Mouse (Mus musculus) MEL (cell line): ENCODE data around the gene Crk. TPM values are rescaled to one million over a fixed set of nuclear protein-coding genes. Genes with fewer than 3 reads are reported as not detected.

Experiments used
- DNase-seq: peaks from one replicate; pipeline ENCODE4 v3.0.0; 2011; ENCODE audit warnings: low read depth, low spot score
- H3K27ac ChIP-seq: 2 replicates; pipeline ENCODE4 v1.5.1; 2012; ENCODE audit warnings: low read depth, mild to moderate bottlenecking, control low read depth, low read length, moderate library complexity; ENCODE audit not compliant: control insufficient read depth
- H3K27me3 ChIP-seq, 2 experiments: fragments of 150-350 bp in 1 of 2; sonication (generic) in 1 of 2; 2 replicates each; pipeline ENCODE4 v1.6.1; 2012; ENCODE audit warnings: low read length in 2 of 2, mild to moderate bottlenecking in 2 of 2, improper control_type of control experiment in 1 of 2, moderate library complexity in 1 of 2; ENCODE audit not compliant: insufficient read depth in 2 of 2, control insufficient read depth in 1 of 2
- H3K36me3 ChIP-seq, 2 experiments: 2 replicates each; pipeline ENCODE4 v1.6.1; 2012 to 2014; ENCODE audit warnings: low read length in 2 of 2, improper control_type of control experiment in 1 of 2, inconsistent platforms in 1 of 2, mild to moderate bottlenecking in 1 of 2; ENCODE audit not compliant: insufficient read depth in 2 of 2, control insufficient read depth in 1 of 2
- H3K4me1 ChIP-seq, 2 experiments: fragments of 150-350 bp in 1 of 2; sonication (generic) in 1 of 2; 2 replicates each; pipeline ENCODE4 v1.6.1; 2012; ENCODE audit warnings: low read length in 2 of 2, improper control_type of control experiment in 1 of 2, mild to moderate bottlenecking in 1 of 2; ENCODE audit not compliant: insufficient read depth in 2 of 2, control insufficient read depth in 1 of 2
- H3K4me3 ChIP-seq, 2 experiments: fragments of 150-350 bp in 1 of 2; sonication (generic) in 1 of 2; 2 replicates each; pipeline ENCODE4 v1.5.1; 2012; ENCODE audit warnings: low read depth in 2 of 2, low read length in 2 of 2, mild to moderate bottlenecking in 2 of 2, moderate library complexity in 2 of 2, control low read depth in 1 of 2, improper control_type of control experiment in 1 of 2; ENCODE audit not compliant: control insufficient read depth in 1 of 2, insufficient read depth in 1 of 2
- H3K79me2 ChIP-seq: 2 replicates; pipeline ENCODE4 v1.6.1; 2012; ENCODE audit warnings: mild to moderate bottlenecking, low read length, moderate library complexity; ENCODE audit not compliant: control insufficient read depth, poor library complexity, insufficient read depth
- H3K9ac ChIP-seq: 2 replicates; pipeline ENCODE4 v1.6.1; 2012; ENCODE audit warnings: low read depth, mild to moderate bottlenecking, control low read depth, low read length, moderate library complexity; ENCODE audit not compliant: control insufficient read depth, poor library complexity, severe bottlenecking
- H3K9me3 ChIP-seq: fragments of 150-350 bp; sonication (generic); replicated peaks from 2 replicates; pipeline ENCODE4 v1.6.1; 2012; ENCODE audit warnings: mild to moderate bottlenecking, low read length, improper control_type of control experiment, moderate library complexity; ENCODE audit not compliant: insufficient read depth
- BHLHE40 ChIP-seq: IDR thresholded peaks from 2 replicates; pipeline ENCODE4 v1.6.1; 2012; ENCODE audit warnings: low read depth, mild to moderate bottlenecking, inconsistent platforms, low read length, improper control_type of control experiment, borderline replicate concordance
- CHD1 ChIP-seq: IDR thresholded peaks from 2 replicates; pipeline ENCODE4 v1.6.1; 2012; ENCODE audit warnings: low read depth, mild to moderate bottlenecking, inconsistent platforms, low read length, improper control_type of control experiment
- EP300 ChIP-seq, 2 experiments: IDR thresholded peaks; 2 replicates each; pipeline ENCODE4 v1.6.1; 2011; ENCODE audit warnings: improper control_type of control experiment in 2 of 2, low read length in 2 of 2, low read depth in 1 of 2, mild to moderate bottlenecking in 1 of 2
- ETS1 ChIP-seq: IDR thresholded peaks from 2 replicates; pipeline ENCODE4 v1.6.1; 2012; ENCODE audit warnings: low read depth, mild to moderate bottlenecking, inconsistent platforms, low read length, improper control_type of control experiment, moderate library complexity
- GATA1 ChIP-seq: IDR thresholded peaks from 2 replicates; pipeline ENCODE4 v1.6.1; 2011; ENCODE audit warnings: low read depth, low read length, improper control_type of control experiment
- HCFC1 ChIP-seq: IDR thresholded peaks from 2 replicates; pipeline ENCODE4 v1.6.1; 2012; ENCODE audit warnings: low read depth, mild to moderate bottlenecking, inconsistent platforms, low read length, improper control_type of control experiment, moderate library complexity
- KAT2A ChIP-seq: conservative IDR thresholded peaks from 2 replicates; pipeline ENCODE4 v1.6.1; 2012; ENCODE audit warnings: low read depth, low read length, improper control_type of control experiment, inconsistent platforms
- MAX ChIP-seq: IDR thresholded peaks from 2 replicates; pipeline ENCODE4 v1.6.1; 2011; ENCODE audit warnings: low read length, improper control_type of control experiment
- MAZ ChIP-seq: IDR thresholded peaks from 2 replicates; pipeline ENCODE4 v1.6.1; 2012; ENCODE audit warnings: low read depth, mild to moderate bottlenecking, inconsistent platforms, low read length, improper control_type of control experiment
- MYB ChIP-seq: IDR thresholded peaks from 2 replicates; pipeline ENCODE4 v1.6.1; 2011; ENCODE audit warnings: mild to moderate bottlenecking, low read depth, low read length, improper control_type of control experiment
- NELFE ChIP-seq: IDR thresholded peaks from 2 replicates; pipeline ENCODE4 v1.6.1; 2011; ENCODE audit warnings: low read depth, low read length, improper control_type of control experiment
- POLR2A ChIP-seq, 2 experiments: IDR thresholded peaks; 2 replicates each; pipeline ENCODE4 v1.6.1; 2011 to 2012; ENCODE audit warnings: low read length in 2 of 2, mild to moderate bottlenecking in 2 of 2, control low read depth in 1 of 2, improper control_type of control experiment in 1 of 2, low read depth in 1 of 2, moderate library complexity in 1 of 2; ENCODE audit not compliant: control insufficient read depth in 1 of 2, insufficient read depth in 1 of 2, poor library complexity in 1 of 2
- POLR2AphosphoS5 ChIP-seq: IDR thresholded peaks from 2 replicates; pipeline ENCODE4 v1.6.1; 2012; ENCODE audit warnings: low read depth, borderline replicate concordance, mild to moderate bottlenecking, inconsistent platforms, low read length, moderate library complexity, mixed read lengths
- RCOR1 ChIP-seq: IDR thresholded peaks from 2 replicates; pipeline ENCODE4 v1.6.1; 2012; ENCODE audit warnings: low read depth, mild to moderate bottlenecking, inconsistent platforms, low read length, improper control_type of control experiment
- SIN3A ChIP-seq: IDR thresholded peaks from 2 replicates; pipeline ENCODE4 v1.6.1; 2012; ENCODE audit warnings: low read length, improper control_type of control experiment, inconsistent platforms
- SMC3 ChIP-seq: IDR thresholded peaks from 2 replicates; pipeline ENCODE4 v1.6.1; 2011; ENCODE audit warnings: low read depth, low read length, improper control_type of control experiment
- TAL1 ChIP-seq: IDR thresholded peaks from 2 replicates; pipeline ENCODE4 v1.6.1; 2012; ENCODE audit warnings: mild to moderate bottlenecking, inconsistent platforms, low read length, moderate library complexity, mixed read lengths
- TBP ChIP-seq: IDR thresholded peaks from 2 replicates; pipeline ENCODE4 v1.8.0; 2011; ENCODE audit warnings: low read depth, low read length, improper control_type of control experiment
- TCF12 ChIP-seq: IDR thresholded peaks from 2 replicates; pipeline ENCODE4 v1.6.1; 2014; ENCODE audit warnings: low read depth, mild to moderate bottlenecking, inconsistent platforms, low read length, improper control_type of control experiment, moderate library complexity
- UBTF ChIP-seq: IDR thresholded peaks from 2 replicates; pipeline ENCODE4 v1.6.1; 2012; ENCODE audit warnings: low read depth, mild to moderate bottlenecking, inconsistent platforms, low read length, improper control_type of control experiment, moderate library complexity, borderline replicate concordance; ENCODE audit not compliant: insufficient read depth
- USF2 ChIP-seq, 2 experiments: IDR thresholded peaks; 2 replicates each; pipeline ENCODE4 v1.6.1; 2011 to 2012; ENCODE audit warnings: improper control_type of control experiment in 2 of 2, low read length in 2 of 2, borderline replicate concordance in 1 of 2, inconsistent platforms in 1 of 2, low read depth in 1 of 2, mild to moderate bottlenecking in 1 of 2; ENCODE audit not compliant: insufficient read depth in 1 of 2
- ZC3H11A ChIP-seq: IDR thresholded peaks from 2 replicates; pipeline ENCODE4 v1.6.1; 2012; ENCODE audit warnings: low read depth, mild to moderate bottlenecking, inconsistent platforms, low read length, improper control_type of control experiment
- ZMIZ1 ChIP-seq: IDR thresholded peaks from 2 replicates; pipeline ENCODE4 v1.6.1; 2012; ENCODE audit warnings: low read depth, mild to moderate bottlenecking, inconsistent platforms, low read length, improper control_type of control experiment, moderate library complexity
- polyA plus RNA-seq, 2 experiments: library from polyadenylated mRNA; stranded (reverse) in 1 of 2; unstranded in 1 of 2; fragments of >175 nt in 1 of 2; fragments of >200 nt in 1 of 2; gene quantifications; 2 replicates each; pipeline versions ENCODE4 v1.2.1 to v1.2.4; 2012; ENCODE audit warnings: low replicate concordance in 2 of 2, low read depth in 1 of 2; ENCODE audit not compliant: insufficient read length in 2 of 2, insufficient read depth in 1 of 2, missing spikeins in 1 of 2
- total RNA-seq: library from RNA; depleted of rRNA; stranded (reverse); fragments of 300-350 nt; gene quantifications from 2 replicates; pipeline ENCODE4 v1.2.3, GENCODE M21; 2012

The Crk gene
- total and polyA plus RNA-seq, 3 experiments, result 33.8 to 68.0 (median 66.2) TPM

- Histone ChIP-seq H3K4me3 (peak overlapping the region; percentile 62 to 81), H3K27me3 (no peaks in the 10 kb centered on the region), H3K27ac (peak overlapping the region; percentile 77), H3K9ac (peak overlapping the region; percentile 81), H3K79me2 (peaks cover 16% of the 10 kb centered on the region), H3K4me1 (peaks cover 4 to 26% of the 10 kb centered on the region in 2 experiments), H3K9me3 (no peaks in the 10 kb centered on the region), H3K36me3 (peaks cover 3 to 9% of the 10 kb centered on the region in 2 experiments)
- DNase-seq, result peak; percentile 94
- no peak for TF ChIP-seq ZC3H11A
- TF ChIP-seq ETS1, result peak; percentile 48; the same call in 1 of the 2 replicates
- TF ChIP-seq UBTF, result no peak
- TF ChIP-seq POLR2AphosphoS5, result peak; percentile 37; the same call in 1 of the 2 replicates
- TF ChIP-seq NELFE, result peak; percentile 36
- peak; percentile 21; the same call in 1 of the 2 replicates for TF ChIP-seq RCOR1
- peak; percentile 54 for TF ChIP-seq HCFC1
- peak; percentile 78 for TF ChIP-seq TCF12
- TF ChIP-seq TAL1, result peak; percentile 61
- peak; percentile 11 for TF ChIP-seq BHLHE40
- no peak for TF ChIP-seq MAX
- peak; percentile 72; the same call in 1 of the 2 replicates for TF ChIP-seq MAZ
- TF ChIP-seq POLR2A (IDR thresholded peaks at IDR 0.05; ENCODE audit: control insufficient read depth in 1 of 2, insufficient read depth in 1 of 2, low read depth in 1 of 2, low read length in 2 of 2, poor library complexity in 1 of 2), result peak; percentile 38 to 55; a peak in 1 of 4 replicates
- TF ChIP-seq KAT2A, result 0 out of 2 replicates have a peak, but pooled peaks have one; percentile 17
- peak; percentile 83 for TF ChIP-seq TBP
- TF ChIP-seq ZMIZ1, result 0 out of 2 replicates have a peak, but pooled peaks have one; percentile 35
- TF ChIP-seq SIN3A, result peak; percentile 74; the same call in 1 of the 2 replicates
- TF ChIP-seq CHD1, result no peak
- 0 out of 2 replicates have a peak, but pooled peaks have one; percentile 12 for TF ChIP-seq MYB
- peak; percentile 60 to 66 for TF ChIP-seq EP300 (IDR thresholded peaks at IDR 0.05; ENCODE audit: low read depth in 1 of 2, low read length in 2 of 2)
- TF ChIP-seq USF2 (IDR thresholded peaks at IDR 0.05; ENCODE audit: borderline replicate concordance in 1 of 2, insufficient read depth in 1 of 2, low read depth in 1 of 2, low read length in 2 of 2), result no peak
- TF ChIP-seq GATA1, result peak; percentile 92
- no peak for TF ChIP-seq SMC3
Measured at GRCm38 (mm10) chr11:75654471-75655390, 24.3 kb upstream of the Crk start.
